Mouse (Mus musculus) stomach, postnatal 0 days (tissue): ENCODE measurements at regions not wholly inside any gene's neighbourhood (a gene's known extent, or its start where the extent isn't known, plus 50 kb on each side); places are given as distances from the start of the nearest gene placed in this dataset.

ENCODE experiments used
- ATAC-seq: fragments of 200-750 bp; cut with Nextera tagmentation; 2 replicates; pipeline ENCODE4 v1.8.0; 2017; ENCODE audit not compliant: low FRiP score, low TSS enrichment
- DNase-seq: peaks from one replicate; pipeline ENCODE4 v3.0.0-alpha.2; 2016; ENCODE audit warnings: low spot score
- H3K27ac ChIP-seq: fragments of 300-500 bp; sonication (generic); replicated peaks from 2 replicates; pipeline ENCODE4 v1.5.1; 2014; ENCODE audit warnings: mild to moderate bottlenecking, control low read depth
- H3K27me3 ChIP-seq: fragments of 300-500 bp; sonication (generic); 2 replicates; pipeline ENCODE4 v1.6.1; 2014; ENCODE audit warnings: low read length; ENCODE audit not compliant: control insufficient read depth, insufficient read depth
- H3K36me3 ChIP-seq: fragments of 300-500 bp; sonication (generic); 2 replicates; pipeline ENCODE4 v1.6.1; 2014; ENCODE audit warnings: low read length, mixed read lengths; ENCODE audit not compliant: control insufficient read depth, insufficient read depth
- H3K4me1 ChIP-seq: fragments of 300-500 bp; sonication (generic); replicated peaks from 2 replicates; pipeline ENCODE4 v1.6.1; 2014; ENCODE audit warnings: antibody characterized with exemption; ENCODE audit not compliant: control insufficient read depth, insufficient read depth
- H3K4me2 ChIP-seq: fragments of 300-500 bp; sonication (generic); replicated peaks from 2 replicates; pipeline ENCODE4 v1.6.1; 2014; ENCODE audit warnings: low read depth, mild to moderate bottlenecking, control low read depth, moderate library complexity
- H3K4me3 ChIP-seq: fragments of 300-500 bp; sonication (generic); 2 replicates; pipeline ENCODE4 v1.5.1; 2014; ENCODE audit warnings: low read depth, low read length, control low read depth
- H3K9ac ChIP-seq: fragments of 300-500 bp; sonication (generic); 2 replicates; pipeline ENCODE4 v1.6.1; 2014; ENCODE audit warnings: mild to moderate bottlenecking, low read length, control low read depth, mixed read lengths
- H3K9me3 ChIP-seq: fragments of 300-500 bp; sonication (generic); 2 replicates; pipeline ENCODE4 v1.6.1; 2016; ENCODE audit warnings: low read length; ENCODE audit not compliant: control insufficient read depth
- CTCF ChIP-seq: IDR thresholded peaks from 2 replicates; pipeline ENCODE4 v1.5.1; 2016; ENCODE audit warnings: antibody characterized with exemption, low read depth, mild to moderate bottlenecking, moderate library complexity
- EP300 ChIP-seq: optimal IDR thresholded peaks from 2 replicates; pipeline ENCODE3; 2016; ENCODE audit warnings: antibody characterized with exemption
- WGBS: fragments of 180-500 bp; shearing (Covaris S2); extraction: QIAGEN DNeasy Blood & Tissue Kit; methylation state at CpG from one replicate; pipeline ENCODE4 v1.1.7; 2014; 5-methylcytosine and 5-hydroxymethylcytosine counted together

DNA sequence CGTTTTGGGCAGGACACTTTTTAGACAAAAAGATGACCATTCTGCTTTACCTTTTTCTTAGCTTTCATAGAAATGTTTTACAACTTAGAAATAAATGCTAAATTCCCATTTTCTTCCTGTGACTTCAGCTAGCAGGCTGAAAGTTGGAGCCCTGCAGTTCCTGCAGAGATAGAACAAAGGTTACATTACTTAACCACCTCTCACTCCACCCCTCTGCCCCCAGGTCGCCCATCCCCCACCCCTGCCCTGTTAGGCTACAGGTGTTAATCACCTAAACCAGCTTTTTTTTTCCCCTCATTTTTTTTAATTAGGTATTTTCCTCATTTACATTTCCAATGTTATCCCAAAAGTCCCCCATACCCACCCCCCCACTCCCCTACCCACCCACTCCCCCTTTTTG is 498.1 kb upstream of the N6amt1 start:
- Histone ChIP-seq H3K9me3 (no peaks in the 10 kb centered on the region), H3K4me1 (no peaks in the 10 kb centered on the region), H3K4me2 (no peak overlapping the region), H3K36me3 (no peaks in the 10 kb centered on the region), H3K4me3 (no peak overlapping the region), H3K27me3 (no peaks in the 10 kb centered on the region), H3K9ac (no peak overlapping the region), H3K27ac (no peak overlapping the region)
- 72% methylated on average over 2 of the region's 2 CpGs for WGBS
- ATAC-seq (no peak), DNase-seq (no peak)
- TF ChIP-seq EP300, result no peak
- TF ChIP-seq CTCF, result no peak

DNA sequence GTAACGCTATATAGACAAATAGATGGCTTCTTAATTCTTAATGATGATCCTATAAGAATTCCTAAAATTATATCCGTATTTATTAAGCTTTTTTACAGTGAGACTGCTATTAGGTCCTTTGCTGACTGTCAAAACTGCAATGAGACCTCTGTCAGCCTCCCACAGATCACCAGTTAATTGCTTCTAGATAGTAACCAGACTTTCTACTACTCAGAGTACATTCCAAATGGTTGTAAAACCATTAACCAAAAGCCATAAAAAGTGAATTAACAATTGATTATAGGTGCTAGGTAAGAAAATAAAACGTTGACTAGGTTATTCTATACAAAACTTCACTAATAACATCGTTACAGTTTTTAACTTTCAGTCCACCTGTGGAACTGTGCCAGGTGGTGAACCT is 498.7 kb upstream of the N6amt1 start:
- TF ChIP-seq EP300 (no peak), CTCF (no peak)
- WGBS, result 72% methylated on average over 4 of the region's 4 CpGs
- Histone ChIP-seq H3K4me2 (no peak overlapping the region), H3K36me3 (no peaks in the 10 kb centered on the region), H3K9me3 (no peaks in the 10 kb centered on the region), H3K9ac (no peak overlapping the region), H3K4me1 (no peaks in the 10 kb centered on the region), H3K27ac (no peak overlapping the region), H3K27me3 (no peaks in the 10 kb centered on the region), H3K4me3 (no peak overlapping the region)
- ATAC-seq (no peak), DNase-seq (no peak)

- ATAC-seq, result peak; percentile 40; the same call in 1 of the 2 replicates
- H3K36me3 ChIP-seq, result no peaks in the 10 kb centered on the region
- H3K4me1 ChIP-seq, result no peaks in the 10 kb centered on the region
- TF ChIP-seq CTCF, result no peak
- no peak for TF ChIP-seq EP300
- no peaks in the 10 kb centered on the region for H3K27me3 ChIP-seq
- no peak overlapping the region for H3K4me3 ChIP-seq
- no peaks in the 10 kb centered on the region for H3K9me3 ChIP-seq
- no peak overlapping the region for H3K4me2 ChIP-seq
- WGBS, result 48% methylated on average over 1 of the region's 1 CpGs
- H3K27ac ChIP-seq, result no peak overlapping the region
- DNase-seq, result no peak
- H3K9ac ChIP-seq, result no peak overlapping the region
Measured at GRCm38 (mm10) chr16:86853398-86853797, 500.6 kb upstream of the N6amt1 start.

- no peaks in the 10 kb centered on the region for H3K27me3 ChIP-seq
- H3K4me1 ChIP-seq, result 0 out of 2 replicates have a peak, but pooled peaks cover 2% of the 10 kb centered on the region
- 29% methylated on average over 6 of the region's 6 CpGs for WGBS
- H3K36me3 ChIP-seq, result no peaks in the 10 kb centered on the region
- no peak for ATAC-seq
- no peaks in the 10 kb centered on the region for H3K9me3 ChIP-seq
- no peak overlapping the region for H3K4me3 ChIP-seq
- no peak overlapping the region for H3K4me2 ChIP-seq
- DNase-seq, result no peak
- no peak overlapping the region for H3K9ac ChIP-seq
- no peak for TF ChIP-seq CTCF
- no peak overlapping the region for H3K27ac ChIP-seq
Measured at GRCm38 (mm10) chr16:86838457-86839337, 515.3 kb upstream of the N6amt1 start.

GRCm38 (mm10) chr16:86827645-86828044 is 526.3 kb upstream of the N6amt1 start:
- TF ChIP-seq CTCF (no peak), EP300 (no peak)
- H3K27me3 ChIP-seq, result no peaks in the 10 kb centered on the region
- no peaks in the 10 kb centered on the region for H3K4me1 ChIP-seq
- H3K9ac ChIP-seq, result no peak overlapping the region
- no peaks in the 10 kb centered on the region for H3K36me3 ChIP-seq
- no peak overlapping the region for H3K4me3 ChIP-seq
- no peaks in the 10 kb centered on the region for H3K9me3 ChIP-seq
- H3K27ac ChIP-seq, result no peak overlapping the region
- 27% methylated on average over 1 of the region's 1 CpGs for WGBS
- DNase-seq (no peak), ATAC-seq (no peak)
- H3K4me2 ChIP-seq, result no peak overlapping the region

DNA sequence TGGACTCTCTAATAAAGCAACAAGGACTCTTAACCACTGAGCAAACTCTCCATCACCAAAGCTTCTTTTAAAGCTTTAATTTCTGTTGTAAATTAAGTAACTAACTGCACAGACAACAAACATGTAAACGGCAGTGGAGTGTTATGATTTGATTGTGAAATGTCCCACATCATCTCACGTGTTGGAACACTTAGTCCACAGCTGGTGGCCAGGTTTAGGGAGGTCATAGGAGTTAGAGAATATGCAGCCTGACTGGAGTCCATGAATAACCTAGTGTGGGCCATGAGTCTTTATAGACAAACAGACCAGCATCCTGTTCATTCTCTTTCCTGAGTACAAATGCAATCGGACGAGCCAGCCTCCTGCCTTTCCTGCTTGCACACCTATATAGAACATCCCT is 527.3 kb upstream of the N6amt1 start:
- Histone ChIP-seq H3K4me2 (no peak overlapping the region), H3K27ac (no peak overlapping the region), H3K36me3 (no peaks in the 10 kb centered on the region), H3K9me3 (no peaks in the 10 kb centered on the region), H3K4me3 (no peak overlapping the region), H3K9ac (no peak overlapping the region), H3K27me3 (no peaks in the 10 kb centered on the region), H3K4me1 (no peaks in the 10 kb centered on the region)
- WGBS, result 79% methylated on average over 4 of the region's 4 CpGs
- no peak for DNase-seq
- no peak for TF ChIP-seq CTCF
- no peak for TF ChIP-seq EP300
- no peak for ATAC-seq
